Comparison of ENCODE assay signal across 8 mouse cellular contexts in genomic region chr7:140881696-140882468, GRCm38 (mm10). TPM values are rescaled to one million over a fixed set of nuclear protein-coding genes. Genes with fewer than 3 reads are reported as not detected.
A peak's percentile ranks its signal among the peaks of the same experiment; 100 is the strongest.
DNase-seq lines count a peak whose midpoint lies in the region; ATAC-seq and TF ChIP-seq lines count a peak whose summit lies in the region.

Gene Psmd13 (plus strand): TSS chr7:140881968.
Gene Sirt3 (minus strand): TSS chr7:140882309.

- H3K4me2 ChIP-seq in heart, embryonic 15.5 days = peak within 1 kb of the TSS; percentile 87
- H3K4me2 ChIP-seq in liver, embryonic 14.5 days (ENCODE audit: low read depth) = peak within 1 kb of the TSS; percentile 92
- H3K4me2 ChIP-seq in neural tube, embryonic 11.5 days (ENCODE audit: low read depth) = peak within 1 kb of the TSS; percentile 71
- peak within 1 kb of the TSS; percentile 80 for H3K4me2 ChIP-seq in stomach, postnatal 0 days (replicated peaks; ENCODE audit: low read depth)

- ATAC-seq in CD4-positive, CD25-positive, alpha-beta regulatory T cell, adult 4 months = peak; percentile 99
- ATAC-seq in heart, embryonic 15.5 days (replicated peaks; ENCODE audit: insufficient number of reproducible peaks, insufficient read depth, low FRiP score, low read depth) = peak; percentile 95
- ATAC-seq in liver, embryonic 14.5 days (ENCODE audit: insufficient read depth) = peak; percentile 93
- peak; percentile 94 for ATAC-seq in neural tube, embryonic 11.5 days (ENCODE audit: insufficient read depth, low FRiP score, low TSS enrichment)
- peak; percentile 97 for ATAC-seq in stomach, postnatal 0 days (ENCODE audit: low FRiP score, low TSS enrichment)

- H3K9ac ChIP-seq in heart, embryonic 15.5 days = peak within 1 kb of the TSS; percentile 94
- peak within 1 kb of the TSS; percentile 92 for H3K9ac ChIP-seq in liver, embryonic 14.5 days (replicated peaks)
- H3K9ac ChIP-seq in neural tube, embryonic 11.5 days (ENCODE audit: low read length) = peak within 1 kb of the TSS; percentile 58
- H3K9ac ChIP-seq in stomach, postnatal 0 days (ENCODE audit: low read length) = peak within 1 kb of the TSS; percentile 72

- no peaks in the 10 kb centered on the region for H3K9me3 ChIP-seq in forebrain, embryonic 10.5 days
- H3K9me3 ChIP-seq in heart, embryonic 15.5 days (replicated peaks) = no peaks in the 10 kb centered on the region
- no peaks in the 10 kb centered on the region for H3K9me3 ChIP-seq in liver, embryonic 14.5 days (ENCODE audit: control insufficient read depth, low read length)
- H3K9me3 ChIP-seq in neural tube, embryonic 11.5 days (ENCODE audit: control insufficient read depth, low read length) = no peaks in the 10 kb centered on the region
- H3K9me3 ChIP-seq in stomach, postnatal 0 days (ENCODE audit: control insufficient read depth, low read length) = no peaks in the 10 kb centered on the region

- H3K4me3 ChIP-seq in forebrain, embryonic 10.5 days = peak within 1 kb of the TSS; percentile 98
- H3K4me3 ChIP-seq in heart, embryonic 15.5 days = peak within 1 kb of the TSS; percentile 98
- peak within 1 kb of the TSS; percentile 85 to 93 for H3K4me3 ChIP-seq in liver, embryonic 14.5 days (ENCODE audit: insufficient read depth in 1 of 2, low read depth in 2 of 2, low read length in 2 of 2)
- H3K4me3 ChIP-seq in neural tube, embryonic 11.5 days (ENCODE audit: low read depth, low read length) = peak within 1 kb of the TSS; percentile 66
- H3K4me3 ChIP-seq in stomach, postnatal 0 days (ENCODE audit: low read depth, low read length) = peak within 1 kb of the TSS; percentile 71

- peaks cover 43% of the 10 kb centered on the region for H3K36me3 ChIP-seq in forebrain, embryonic 10.5 days (replicated peaks)
- H3K36me3 ChIP-seq in heart, embryonic 15.5 days = peaks cover 20% of the 10 kb centered on the region
- H3K36me3 ChIP-seq in liver, embryonic 14.5 days (replicated peaks; ENCODE audit: control insufficient read depth, insufficient read depth, low read depth) = peaks cover 15% of the 10 kb centered on the region
- H3K36me3 ChIP-seq in neural tube, embryonic 11.5 days (ENCODE audit: control insufficient read depth, insufficient read depth, low read length) = no peaks in the 10 kb centered on the region; the same call in 1 of the 2 replicates
- no peaks in the 10 kb centered on the region for H3K36me3 ChIP-seq in stomach, postnatal 0 days (ENCODE audit: control insufficient read depth, insufficient read depth, low read length)

- no peak for TF ChIP-seq EP300 in liver, embryonic 14.5 days (IDR thresholded peaks at IDR 0.05; ENCODE audit: low read depth)
- no peak for TF ChIP-seq EP300 in stomach, postnatal 0 days (optimal IDR thresholded peaks at IDR 0.05)

- no peaks in the 10 kb centered on the region for H3K27me3 ChIP-seq in forebrain, embryonic 10.5 days (ENCODE audit: poor library complexity, severe bottlenecking)
- H3K27me3 ChIP-seq in heart, embryonic 15.5 days = no peaks in the 10 kb centered on the region
- H3K27me3 ChIP-seq in liver, embryonic 14.5 days (ENCODE audit: control insufficient read depth, insufficient read depth, low read length) = no peaks in the 10 kb centered on the region
- no peaks in the 10 kb centered on the region for H3K27me3 ChIP-seq in neural tube, embryonic 11.5 days (ENCODE audit: control insufficient read depth, insufficient read depth, low read length)
- H3K27me3 ChIP-seq in stomach, postnatal 0 days (ENCODE audit: control insufficient read depth, insufficient read depth, low read length) = no peaks in the 10 kb centered on the region

- H3K4me1 ChIP-seq in forebrain, embryonic 10.5 days = peaks cover 20% of the 10 kb centered on the region
- peaks cover 25% of the 10 kb centered on the region for H3K4me1 ChIP-seq in heart, embryonic 15.5 days (replicated peaks)
- H3K4me1 ChIP-seq in liver, embryonic 14.5 days (replicated peaks; ENCODE audit: control insufficient read depth in 2 of 2, insufficient read depth in 2 of 2, low read length in 1 of 2) = peaks cover 27 to 29% of the 10 kb centered on the region in 2 experiments
- H3K4me1 ChIP-seq in neural tube, embryonic 11.5 days (ENCODE audit: control insufficient read depth, insufficient read depth, low read length) = 0 out of 2 replicates have a peak, but pooled peaks cover 5% of the 10 kb centered on the region
- no peaks in the 10 kb centered on the region for H3K4me1 ChIP-seq in stomach, postnatal 0 days (replicated peaks; ENCODE audit: control insufficient read depth, insufficient read depth)

- DNase-seq in c-Kit-negative CD71-positive TER-119-positive erythroid progenitor cells, embryonic 14.5 days (ENCODE audit: low read depth, low spot score) = peak; percentile 95
- peak; percentile 91 for DNase-seq in forebrain, embryonic 10.5 days (ENCODE audit: extremely low spot score, low spot score)
- peak; percentile 97 to 98 for DNase-seq in kidney, postnatal 25 days
- DNase-seq in liver, embryonic 14.5 days (ENCODE audit: low read depth in 3 of 3, low spot score in 3 of 3) = peak; percentile 90 to 91 (median 91)
- DNase-seq in neural tube, embryonic 11.5 days (ENCODE audit: low spot score) = peak; percentile 95
- peak; percentile 95 for DNase-seq in stomach, postnatal 0 days (ENCODE audit: low spot score)

- WGBS in forebrain, embryonic 10.5 days = under 1% methylated on average over 59 of the region's 59 CpGs
- WGBS in heart, embryonic 15.5 days = under 1% methylated on average over 58 of the region's 59 CpGs
- WGBS in liver, embryonic 14.5 days (ENCODE audit: insufficient replicate concordance) = under 1% methylated on average over 59 of the region's 59 CpGs
- whole genome bisulfite sequencing in neural tube, embryonic 11.5 days = under 1% methylated on average over 59 of the region's 59 CpGs
- WGBS in stomach, postnatal 0 days = under 1% methylated on average over 56 of the region's 59 CpGs

- H3K27ac ChIP-seq in forebrain, embryonic 10.5 days = peak within 1 kb of the TSS; percentile 88
- H3K27ac ChIP-seq in heart, embryonic 15.5 days = peak within 1 kb of the TSS; percentile 95
- H3K27ac ChIP-seq in liver, embryonic 14.5 days = peak within 1 kb of the TSS; percentile 82
- H3K27ac ChIP-seq in neural tube, embryonic 11.5 days (ENCODE audit: low read depth, low read length) = peak within 1 kb of the TSS; percentile 70
- peak within 1 kb of the TSS; percentile 88 for H3K27ac ChIP-seq in stomach, postnatal 0 days (replicated peaks)

- TF ChIP-seq CTCF in liver, embryonic 14.5 days (IDR thresholded peaks at IDR 0.05; ENCODE audit: low read depth) = no peak
- peak; percentile 13; the same call in 1 of the 2 replicates for TF ChIP-seq CTCF in stomach, postnatal 0 days (IDR thresholded peaks at IDR 0.05; ENCODE audit: low read depth)

RNA-seq across cellular contexts. Expression of gene Psmd13, which starts in this region (rescaled TPM):
- polyA plus RNA-seq in CD4-positive, CD25-positive, alpha-beta regulatory T cell, adult 4 months (2017; shearing (Covaris generic)) = 100 to 1,000 TPM in 1 of 2 experiments, 10 to 100 TPM in 1; 94.9 to 150 TPM
- polyA plus RNA-seq in forebrain, embryonic 10.5 days (2016; fragmentation: Nextera tagmentation; extraction: Ambion mirVana) = 354 and 374 TPM in 2 replicates
- 154 and 179 TPM in 2 replicates for polyA plus RNA-seq in heart, embryonic 15.5 days (2015; fragmentation: Nextera tagmentation; extraction: Ambion mirVana)
- polyA plus RNA-seq in liver, embryonic 14.5 days (2012; rRNA removed) = 39.8 and 50.8 TPM in 2 replicates
- 90.5 and 92.6 TPM in 2 replicates for polyA plus RNA-seq in liver, embryonic 14.5 days (2014; fragmentation: Nextera tagmentation; extraction: Ambion mirVana)
- polyA plus RNA-seq in neural tube, embryonic 11.5 days (2014; fragmentation: Nextera tagmentation; extraction: Ambion mirVana) = 158 and 199 TPM in 2 replicates
- polyA plus RNA-seq in stomach, postnatal 0 days (2015; fragmentation: Nextera tagmentation; extraction: Ambion mirVana) = 160 and 166 TPM in 2 replicates

RNA-seq across cellular contexts. Expression of gene Sirt3, which starts in this region (rescaled TPM):
- polyA plus RNA-seq in CD4-positive, CD25-positive, alpha-beta regulatory T cell, adult 4 months (2017; shearing (Covaris generic)) = 10 to 100 TPM in 1 of 2 experiments, 1 to 10 TPM in 1; 9.4 to 12.6 TPM
- 26.8 and 28.4 TPM in 2 replicates for polyA plus RNA-seq in forebrain, embryonic 10.5 days (2016; fragmentation: Nextera tagmentation; extraction: Ambion mirVana)
- 54.1 and 55.8 TPM in 2 replicates for polyA plus RNA-seq in heart, embryonic 15.5 days (2015; fragmentation: Nextera tagmentation; extraction: Ambion mirVana)
- polyA plus RNA-seq in liver, embryonic 14.5 days (2012; rRNA removed) = 13.7 and 14.0 TPM in 2 replicates
- polyA plus RNA-seq in liver, embryonic 14.5 days (2014; fragmentation: Nextera tagmentation; extraction: Ambion mirVana) = 14.4 and 14.7 TPM in 2 replicates
- 22.4 and 26.0 TPM in 2 replicates for polyA plus RNA-seq in neural tube, embryonic 11.5 days (2014; fragmentation: Nextera tagmentation; extraction: Ambion mirVana)
- polyA plus RNA-seq in stomach, postnatal 0 days (2015; fragmentation: Nextera tagmentation; extraction: Ambion mirVana) = 17.9 and 19.0 TPM in 2 replicates

Comparison
In these comparisons a context has a peak if more than half of its experiments do, and no peak if none do; other contexts are left out.
1. Peak in every context shown above with its lines: DNase-seq, ATAC-seq, H3K4me3 ChIP-seq and H3K27ac ChIP-seq.